Comparison of ENCODE assay signal across 13 mouse cellular contexts in the genomic region with DNA sequence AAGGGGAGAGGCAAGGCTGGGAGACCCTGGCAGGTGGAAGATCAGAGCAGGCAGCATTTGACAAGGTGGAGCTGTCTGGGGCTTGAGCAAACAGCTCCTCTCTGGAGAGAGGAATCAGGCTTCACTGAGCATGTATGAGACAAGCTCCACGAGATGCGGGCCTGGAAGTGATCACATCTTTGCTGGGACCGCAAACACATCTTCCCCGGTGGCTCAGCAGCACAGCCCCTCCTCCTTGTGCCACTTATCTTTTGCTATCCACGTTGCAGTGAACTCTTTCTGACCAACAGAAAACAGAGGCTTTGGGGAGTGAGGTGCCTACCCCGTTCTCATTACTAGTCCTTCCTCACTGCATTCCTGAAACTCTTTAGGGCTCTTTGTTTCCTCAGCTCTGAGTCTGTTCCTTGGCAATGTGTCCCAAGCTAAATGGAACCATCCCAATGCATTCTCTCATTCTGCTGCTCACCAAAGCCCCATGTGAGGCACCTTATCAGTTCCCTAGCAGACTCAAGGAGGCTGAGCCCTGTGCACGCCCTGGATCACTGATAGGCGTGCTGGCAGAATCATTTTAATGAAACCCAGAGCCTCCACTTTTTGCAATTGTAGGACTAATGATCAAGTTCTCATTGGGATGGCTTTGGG.
A peak's percentile ranks its signal among the peaks of the same experiment; 100 is the strongest.
DNase-seq lines count a peak whose midpoint lies in the region; ATAC-seq lines count a peak whose summit lies in the region.
"Had no signal": no experiment of that assay in that cellular context is flagged by ENCODE, and none has a peak within 500 bp of the region (broad histone marks: within the 10 kb centered on the region; RNA-seq: fewer than 3 reads in every experiment).

No protein-coding gene starts in this region.

- ATAC-seq in midbrain, embryonic 11.5 days (ENCODE audit: low FRiP score) = no peak
- ATAC-seq in midbrain, embryonic 15.5 days (replicated peaks) = no peak
- peak; percentile 99 for ATAC-seq in liver, embryonic 13.5 days (ENCODE audit: low read depth)
- ATAC-seq in stomach, embryonic 15.5 days (ENCODE audit: insufficient read depth, low FRiP score, low read depth) = peak; percentile 92

- intact Hi-C loops in left cerebral cortex, postnatal 10 days (cut with DNase I) = no loop called here

- H3K27me3 ChIP-seq in midbrain, embryonic 11.5 days (ENCODE audit: control insufficient read depth, insufficient read depth, low read length) = no peaks in the 10 kb centered on the region
- no peaks in the 10 kb centered on the region for H3K27me3 ChIP-seq in midbrain, embryonic 15.5 days (replicated peaks)
- H3K27me3 ChIP-seq in liver, embryonic 13.5 days = peaks cover 32% of the 10 kb centered on the region
- 0 out of 2 replicates have a peak, but pooled peaks cover 3% of the 10 kb centered on the region for H3K27me3 ChIP-seq in stomach, embryonic 15.5 days (replicated peaks)

- no peak overlapping the region for H3K9ac ChIP-seq in midbrain, embryonic 11.5 days (ENCODE audit: low read length)
- no peak overlapping the region for H3K9ac ChIP-seq in midbrain, embryonic 15.5 days
- peak overlapping the region; percentile 70 for H3K9ac ChIP-seq in liver, embryonic 13.5 days
- H3K9ac ChIP-seq in stomach, embryonic 15.5 days = no peak overlapping the region
- H3K9ac ChIP-seq: embryonic facial prominence, embryonic 15.5 days; lung, embryonic 14.5 days had no signal

- no peaks in the 10 kb centered on the region for H3K9me3 ChIP-seq in midbrain, embryonic 11.5 days (ENCODE audit: control insufficient read depth, low read length)
- H3K9me3 ChIP-seq in midbrain, embryonic 15.5 days = no peaks in the 10 kb centered on the region
- no peaks in the 10 kb centered on the region for H3K9me3 ChIP-seq in liver, embryonic 13.5 days (replicated peaks)
- no peaks in the 10 kb centered on the region for H3K9me3 ChIP-seq in stomach, embryonic 15.5 days
- H3K9me3 ChIP-seq: embryonic facial prominence, embryonic 15.5 days had no signal

- peaks cover 37% of the 10 kb centered on the region for H3K4me1 ChIP-seq in midbrain, embryonic 11.5 days (ENCODE audit: control insufficient read depth, insufficient read depth, low read length)
- H3K4me1 ChIP-seq in midbrain, embryonic 15.5 days = peaks cover 23% of the 10 kb centered on the region
- peaks cover 41% of the 10 kb centered on the region for H3K4me1 ChIP-seq in liver, embryonic 13.5 days (replicated peaks)
- H3K4me1 ChIP-seq in stomach, embryonic 15.5 days = 0 out of 2 replicates have a peak, but pooled peaks cover 3% of the 10 kb centered on the region
- H3K4me1 ChIP-seq: embryonic facial prominence, embryonic 15.5 days had no signal

- DNase-seq in embryo, embryonic 9.5 days (ENCODE audit: extremely low spot score) = peak; percentile 9
- DNase-seq in embryo, embryonic 10 days (ENCODE audit: low spot score) = no peak
- DNase-seq in midbrain, embryonic 11.5 days (ENCODE audit: low spot score, missing footprints) = peak; percentile 88
- DNase-seq in liver, embryonic 13.5 days = peak; percentile 78
- no peak for DNase-seq in left cerebral cortex, postnatal 10 days (ENCODE audit: extremely low spot score in 1 of 2, low spot score in 2 of 2)
- DNase-seq in lung, postnatal 14 days = no peak
- DNase-seq: cerebellum, adult 8-10 months; kidney, postnatal 10 days; lung, embryonic 14.5 days; thymus, adult 2 months had no signal

- H3K27ac ChIP-seq in midbrain, embryonic 11.5 days (ENCODE audit: low read depth, low read length) = peak overlapping the region; percentile 63
- no peak overlapping the region for H3K27ac ChIP-seq in midbrain, embryonic 15.5 days
- H3K27ac ChIP-seq in liver, embryonic 13.5 days = peak overlapping the region; percentile 98
- no peak overlapping the region for H3K27ac ChIP-seq in stomach, embryonic 15.5 days
- H3K27ac ChIP-seq: embryonic facial prominence, embryonic 15.5 days had no signal

- no peak overlapping the region for H3K4me2 ChIP-seq in midbrain, embryonic 11.5 days
- H3K4me2 ChIP-seq in midbrain, embryonic 15.5 days = no peak overlapping the region
- peak overlapping the region; percentile 67 for H3K4me2 ChIP-seq in liver, embryonic 13.5 days
- no peak overlapping the region for H3K4me2 ChIP-seq in stomach, embryonic 15.5 days
- H3K4me2 ChIP-seq: embryonic facial prominence, embryonic 15.5 days; lung, embryonic 14.5 days had no signal

- no peak overlapping the region for H3K4me3 ChIP-seq in midbrain, embryonic 11.5 days (ENCODE audit: low read depth, low read length)
- H3K4me3 ChIP-seq in midbrain, embryonic 15.5 days = no peak overlapping the region
- peak overlapping the region; percentile 33 for H3K4me3 ChIP-seq in liver, embryonic 13.5 days (replicated peaks)
- H3K4me3 ChIP-seq in stomach, embryonic 15.5 days (replicated peaks) = no peak overlapping the region
- H3K4me3 ChIP-seq: embryonic facial prominence, embryonic 15.5 days had no signal

- H3K36me3 ChIP-seq in midbrain, embryonic 11.5 days (ENCODE audit: control insufficient read depth, insufficient read depth, low read length) = no peaks in the 10 kb centered on the region; the same call in 1 of the 2 replicates
- no peaks in the 10 kb centered on the region for H3K36me3 ChIP-seq in midbrain, embryonic 15.5 days (replicated peaks)
- no peaks in the 10 kb centered on the region for H3K36me3 ChIP-seq in liver, embryonic 13.5 days
- no peaks in the 10 kb centered on the region for H3K36me3 ChIP-seq in stomach, embryonic 15.5 days
- H3K36me3 ChIP-seq: embryonic facial prominence, embryonic 15.5 days had no signal

- WGBS in midbrain, embryonic 11.5 days = 47% methylated on average over 8 of the region's 8 CpGs
- WGBS in midbrain, embryonic 15.5 days = 43% methylated on average over 8 of the region's 8 CpGs
- 4% methylated on average over 8 of the region's 8 CpGs for WGBS in liver, embryonic 13.5 days (ENCODE audit: insufficient replicate concordance)
- 22% methylated on average over 8 of the region's 8 CpGs for WGBS in stomach, embryonic 15.5 days

Comparison
In these comparisons a context has a peak if more than half of its experiments do, and no peak if none do; other contexts are left out.
1. DNase-seq: peak in embryo, embryonic 9.5 days (single experiment), midbrain, embryonic 11.5 days (single experiment) and liver, embryonic 13.5 days (single experiment); none in embryo, embryonic 10 days (single experiment), left cerebral cortex, postnatal 10 days (0 of 2) and lung, postnatal 14 days (single experiment).
2. H3K27ac ChIP-seq: peak in midbrain, embryonic 11.5 days (single experiment) and liver, embryonic 13.5 days (single experiment); none in midbrain, embryonic 15.5 days (single experiment) and stomach, embryonic 15.5 days (single experiment).
3. ATAC-seq: peak in liver, embryonic 13.5 days (single experiment) and stomach, embryonic 15.5 days (single experiment); none in midbrain, embryonic 11.5 days (single experiment) and midbrain, embryonic 15.5 days (single experiment).